Mouse (Mus musculus) liver, embryonic 11.5 days (tissue): ENCODE measurements around the gene Tmcc3. TPM values are rescaled to one million over a fixed set of nuclear protein-coding genes. Genes with fewer than 3 reads are reported as not detected.

Experiments used
- ATAC-seq: fragments of 200-750 bp; cut with Nextera tagmentation; replicated peaks from 2 replicates; pipeline ENCODE4 v1.8.0; 2017; ENCODE audit warnings: moderate number of reproducible peaks, mild to moderate bottlenecking, moderate TSS enrichment, moderate library complexity; ENCODE audit not compliant: low FRiP score
- DNase-seq: peaks from one replicate; pipeline ENCODE4 v3.0.0-alpha.2; 2017; ENCODE audit warnings: low spot score
- H3K27ac ChIP-seq: fragments of 300-500 bp; sonication (generic); 2 replicates; pipeline ENCODE4 v1.5.1; 2014; ENCODE audit warnings: mild to moderate bottlenecking, low read depth, low read length, control low read depth
- H3K27me3 ChIP-seq: fragments of 300-500 bp; sonication (generic); replicated peaks from 2 replicates; pipeline ENCODE4 v1.6.1; 2014; ENCODE audit warnings: low read length, mixed read lengths; ENCODE audit not compliant: control insufficient read depth, insufficient read depth
- H3K36me3 ChIP-seq: fragments of 300-500 bp; sonication (generic); 2 replicates; pipeline ENCODE4 v1.6.1; 2014; ENCODE audit warnings: mild to moderate bottlenecking, low read length, moderate library complexity, mixed read lengths; ENCODE audit not compliant: control insufficient read depth, insufficient read depth
- H3K4me1 ChIP-seq: fragments of 300-500 bp; sonication (generic); replicated peaks from 2 replicates; pipeline ENCODE4 v1.6.1; 2014; ENCODE audit warnings: low read length, mixed read lengths; ENCODE audit not compliant: control insufficient read depth, insufficient read depth
- H3K4me2 ChIP-seq: fragments of 300-500 bp; sonication (generic); 2 replicates; pipeline ENCODE4 v1.6.1; 2014; ENCODE audit warnings: mild to moderate bottlenecking, control low read depth, moderate library complexity
- H3K4me3 ChIP-seq: fragments of 300-500 bp; sonication (generic); 2 replicates; pipeline ENCODE4 v1.5.1; 2014; ENCODE audit warnings: low read depth, low read length, control low read depth
- H3K9ac ChIP-seq: fragments of 300-500 bp; sonication (generic); 2 replicates; pipeline ENCODE4 v1.6.1; 2014; ENCODE audit warnings: low read depth, low read length, control low read depth
- H3K9me3 ChIP-seq: fragments of 300-500 bp; sonication (generic); 2 replicates; pipeline ENCODE4 v1.6.1; 2016; ENCODE audit warnings: low read length, inconsistent platforms, mixed read lengths; ENCODE audit not compliant: control insufficient read depth
- WGBS: fragments of 180-500 bp; shearing (Covaris S2); extraction: QIAGEN DNeasy Blood & Tissue Kit; methylation state at CpG from one replicate; pipeline ENCODE4 v1.1.7; 2014; 5-methylcytosine and 5-hydroxymethylcytosine counted together
- polyA plus RNA-seq: library from polyadenylated mRNA; unstranded; fragments of >200 nt; fragmentation: Nextera tagmentation; extraction: Ambion mirVana; gene quantifications from 2 replicates; pipeline ENCODE4 v1.2.1, GENCODE M21; 2014

Tmcc3 gene
- polyA plus RNA-seq, 1 experiment from 2014 or later: 5.6 TPM

GRCm38 (mm10) chr10:94473501-94473900 is 161.8 kb downstream of the Tmcc3 start:
- H3K4me3 ChIP-seq: no peak overlapping the region
- H3K27ac ChIP-seq: no peak overlapping the region
- H3K9me3 ChIP-seq: no peaks in the 10 kb centered on the region
- H3K27me3 ChIP-seq: no peaks in the 10 kb centered on the region
- no peak for ATAC-seq
- H3K36me3 ChIP-seq: no peaks in the 10 kb centered on the region
- no peaks in the 10 kb centered on the region; the same call in 1 of the 2 replicates for H3K4me1 ChIP-seq
- no peak for DNase-seq
- WGBS: 91% methylated on average over 5 of the region's 5 CpGs
- no peak overlapping the region for H3K9ac ChIP-seq
- no peak overlapping the region for H3K4me2 ChIP-seq

DNA sequence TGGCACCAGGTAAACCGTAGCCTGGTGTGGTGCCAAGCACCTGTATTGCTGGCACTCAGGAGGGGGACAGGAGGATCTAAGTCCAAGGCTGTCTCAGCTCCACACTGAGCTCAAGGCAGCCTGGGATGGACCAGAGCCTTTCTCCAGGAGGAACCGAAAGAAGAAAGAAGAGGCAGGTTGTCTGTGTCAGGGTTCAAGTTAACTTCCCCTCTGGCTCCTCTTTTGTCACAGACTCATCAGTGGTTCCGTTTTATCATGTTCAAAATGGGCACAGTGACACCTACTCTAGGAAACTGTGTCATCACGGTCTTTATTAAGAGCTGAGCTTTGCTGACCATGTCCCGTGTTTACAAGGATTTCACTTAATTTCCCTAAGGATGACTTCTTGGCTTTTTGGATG is 162.4 kb downstream of the Tmcc3 start:
- 77% methylated on average over 5 of the region's 5 CpGs for WGBS
- Histone ChIP-seq H3K36me3 (no peaks in the 10 kb centered on the region), H3K4me3 (no peak overlapping the region), H3K9ac (no peak overlapping the region), H3K4me2 (no peak overlapping the region), H3K27me3 (no peaks in the 10 kb centered on the region), H3K27ac (no peak overlapping the region), H3K9me3 (no peaks in the 10 kb centered on the region), H3K4me1 (no peaks in the 10 kb centered on the region; the same call in 1 of the 2 replicates)
- no peak for DNase-seq
- ATAC-seq: no peak

DNA sequence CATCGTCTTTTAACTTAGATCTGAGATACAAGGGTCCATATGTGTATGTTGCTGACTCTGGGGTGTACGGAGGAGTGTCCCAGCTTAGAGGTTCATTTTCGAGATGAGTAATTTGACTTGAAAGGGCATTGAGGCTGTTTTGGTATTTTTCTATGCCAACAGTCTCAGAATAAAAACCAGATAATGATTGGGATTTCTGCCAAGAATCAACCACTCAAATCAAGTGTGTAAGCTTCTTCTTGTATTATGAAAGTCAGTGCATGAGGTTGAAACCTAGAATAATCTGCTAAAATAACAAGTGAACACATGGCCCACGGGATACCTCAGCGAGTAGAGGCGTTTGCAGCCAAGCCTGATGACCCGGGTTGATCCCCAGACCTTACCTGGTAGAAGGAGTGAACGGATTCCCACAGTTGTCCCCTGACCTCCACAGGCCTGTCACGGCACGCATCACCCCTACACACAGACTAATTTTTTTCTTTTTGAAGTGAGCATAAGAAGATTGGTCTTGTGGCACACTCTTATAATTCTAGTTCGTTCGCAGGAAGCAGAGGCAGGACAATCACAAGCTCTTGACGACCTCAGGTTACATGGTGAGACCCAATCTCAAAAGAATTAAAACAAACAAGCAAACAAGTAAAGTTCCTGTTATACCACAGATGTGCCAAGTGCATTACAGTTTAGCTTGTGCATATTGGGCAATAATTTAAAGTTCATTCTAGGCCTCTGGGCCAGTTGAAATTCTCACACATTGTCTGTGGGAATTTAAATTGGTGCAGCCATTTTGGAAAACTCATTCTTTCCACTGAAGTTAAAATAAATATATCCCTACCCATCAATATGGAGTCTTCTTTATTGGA is 165.8 kb downstream of the Tmcc3 start:
- Histone ChIP-seq H3K4me2 (no peak overlapping the region), H3K27ac (no peak overlapping the region), H3K9me3 (peaks cover 6% of the 10 kb centered on the region), H3K36me3 (no peaks in the 10 kb centered on the region), H3K27me3 (no peaks in the 10 kb centered on the region), H3K4me3 (no peak overlapping the region), H3K4me1 (no peaks in the 10 kb centered on the region; the same call in 1 of the 2 replicates), H3K9ac (no peak overlapping the region)
- 87% methylated on average over 13 of the region's 13 CpGs for WGBS
- ATAC-seq (no peak), DNase-seq (no peak)

- Histone ChIP-seq H3K9ac (no peak overlapping the region), H3K27ac (no peak overlapping the region), H3K9me3 (peaks cover 6% of the 10 kb centered on the region), H3K27me3 (no peaks in the 10 kb centered on the region), H3K36me3 (no peaks in the 10 kb centered on the region), H3K4me2 (no peak overlapping the region), H3K4me1 (no peaks in the 10 kb centered on the region), H3K4me3 (no peak overlapping the region)
- WGBS: 72% methylated on average over 13 of the region's 13 CpGs
- DNase-seq: no peak
- no peak for ATAC-seq
These were observed 167.9 kb downstream of the Tmcc3 start for GRCm38 (mm10) chr10:94479646-94480045.

DNA sequence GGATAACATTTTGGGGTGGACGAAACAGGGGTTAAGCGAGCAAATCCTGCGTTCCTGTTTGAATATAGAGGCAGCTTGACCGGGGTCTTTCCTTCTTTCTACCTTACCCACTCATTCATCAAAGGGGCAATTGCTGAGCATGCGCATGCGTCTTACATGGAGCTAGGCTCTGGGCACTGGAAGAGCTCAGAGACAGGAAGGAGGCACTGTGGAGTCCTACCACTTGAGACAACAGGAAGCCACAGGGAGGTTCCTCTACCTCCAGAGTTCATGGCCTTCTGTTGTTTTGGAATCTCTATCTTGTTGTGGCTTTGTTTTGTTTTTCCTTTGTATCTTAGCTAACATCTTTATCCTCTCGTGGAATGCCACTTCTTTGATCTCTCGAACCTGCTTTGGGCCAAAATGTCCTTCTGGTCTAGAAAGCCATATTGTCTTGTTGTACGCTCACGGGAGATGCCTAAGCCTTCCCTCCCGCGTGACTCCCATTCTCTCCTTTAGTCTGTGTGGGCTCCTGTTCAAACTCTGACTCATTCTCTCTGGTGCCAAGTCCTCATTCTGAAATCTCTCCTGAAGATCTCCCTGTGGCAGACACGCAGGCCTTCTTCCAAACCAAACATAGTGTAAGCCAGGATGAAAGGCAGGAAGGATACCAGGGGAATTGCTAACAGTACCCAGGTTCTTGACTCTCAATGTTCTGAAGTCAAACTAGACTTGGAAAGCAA is 168.8 kb downstream of the Tmcc3 start:
- Histone ChIP-seq H3K27me3 (no peaks in the 10 kb centered on the region), H3K4me2 (no peak overlapping the region), H3K4me1 (no peaks in the 10 kb centered on the region), H3K4me3 (no peak overlapping the region), H3K9me3 (peaks cover 6% of the 10 kb centered on the region), H3K27ac (no peak overlapping the region), H3K36me3 (no peaks in the 10 kb centered on the region), H3K9ac (no peak overlapping the region)
- 79% methylated on average over 13 of the region's 13 CpGs for WGBS
- no peak for DNase-seq
- ATAC-seq: no peak

DNA sequence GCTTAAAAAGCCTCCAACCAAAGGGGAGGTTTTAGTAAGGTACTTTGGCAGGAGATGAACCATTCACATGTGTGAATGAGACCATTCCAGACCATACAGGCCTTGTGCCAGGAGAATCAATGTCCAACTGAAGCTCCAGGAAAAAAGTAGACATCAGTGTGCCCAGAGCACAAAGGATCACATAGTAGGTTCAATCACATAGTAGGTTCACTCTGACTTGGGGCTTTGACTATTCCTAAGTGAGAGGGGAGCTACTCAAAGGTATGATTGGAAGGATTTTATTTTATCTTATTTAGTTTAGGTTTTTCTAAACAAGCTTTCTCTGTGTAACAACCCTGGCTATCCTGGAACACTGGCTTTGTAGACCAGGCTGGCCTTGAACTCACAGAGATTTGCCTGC is 169.9 kb downstream of the Tmcc3 start:
- Histone ChIP-seq H3K27ac (no peak overlapping the region), H3K27me3 (no peaks in the 10 kb centered on the region), H3K4me2 (no peak overlapping the region), H3K9me3 (peaks cover 6% of the 10 kb centered on the region), H3K4me3 (no peak overlapping the region), H3K9ac (no peak overlapping the region), H3K36me3 (no peaks in the 10 kb centered on the region), H3K4me1 (no peaks in the 10 kb centered on the region)
- DNase-seq: no peak
- no peak for ATAC-seq

DNA sequence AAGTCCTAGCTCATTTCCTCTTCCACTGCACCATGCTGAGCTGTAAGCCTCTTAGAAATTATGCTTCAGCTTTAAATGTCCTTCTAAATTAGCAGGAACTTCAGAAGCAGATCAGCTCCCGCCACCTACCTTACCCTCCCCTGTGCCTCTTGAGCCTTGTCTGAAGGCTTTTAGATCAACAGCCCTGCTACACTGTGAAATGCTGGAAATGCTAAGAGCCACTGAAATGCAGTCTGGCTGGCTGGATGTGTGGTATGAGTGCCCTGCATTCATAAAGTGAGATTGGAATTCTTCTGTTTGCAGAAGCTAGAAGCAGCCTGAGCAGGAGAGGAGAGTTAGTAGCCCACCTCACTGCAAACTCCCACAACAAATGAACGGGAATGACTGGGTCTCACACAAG is 174.4 kb downstream of the Tmcc3 start:
- H3K27ac ChIP-seq: no peak overlapping the region
- H3K4me1 ChIP-seq: no peaks in the 10 kb centered on the region
- no peaks in the 10 kb centered on the region for H3K36me3 ChIP-seq
- DNase-seq (no peak), ATAC-seq (no peak)
- no peak overlapping the region for H3K9ac ChIP-seq
- no peak overlapping the region for H3K4me3 ChIP-seq
- H3K27me3 ChIP-seq: no peaks in the 10 kb centered on the region
- H3K4me2 ChIP-seq: no peak overlapping the region
- WGBS: 71% methylated on average over 2 of the region's 2 CpGs
- H3K9me3 ChIP-seq: peaks cover 6% of the 10 kb centered on the region

GRCm38 (mm10) chr10:94489509-94489908 is 177.8 kb downstream of the Tmcc3 start:
- no peak for DNase-seq
- Histone ChIP-seq H3K27me3 (no peaks in the 10 kb centered on the region), H3K27ac (no peak overlapping the region), H3K9ac (no peak overlapping the region), H3K4me2 (no peak overlapping the region), H3K4me3 (no peak overlapping the region), H3K36me3 (no peaks in the 10 kb centered on the region), H3K9me3 (no peaks in the 10 kb centered on the region), H3K4me1 (0 out of 2 replicates have a peak, but pooled peaks cover 2% of the 10 kb centered on the region)
- no peak for ATAC-seq
- WGBS: 87% methylated on average over 4 of the region's 4 CpGs
